Mouse (Mus musculus): ENCODE measurements around the gene Zfx.

The Zfx gene

DNA sequence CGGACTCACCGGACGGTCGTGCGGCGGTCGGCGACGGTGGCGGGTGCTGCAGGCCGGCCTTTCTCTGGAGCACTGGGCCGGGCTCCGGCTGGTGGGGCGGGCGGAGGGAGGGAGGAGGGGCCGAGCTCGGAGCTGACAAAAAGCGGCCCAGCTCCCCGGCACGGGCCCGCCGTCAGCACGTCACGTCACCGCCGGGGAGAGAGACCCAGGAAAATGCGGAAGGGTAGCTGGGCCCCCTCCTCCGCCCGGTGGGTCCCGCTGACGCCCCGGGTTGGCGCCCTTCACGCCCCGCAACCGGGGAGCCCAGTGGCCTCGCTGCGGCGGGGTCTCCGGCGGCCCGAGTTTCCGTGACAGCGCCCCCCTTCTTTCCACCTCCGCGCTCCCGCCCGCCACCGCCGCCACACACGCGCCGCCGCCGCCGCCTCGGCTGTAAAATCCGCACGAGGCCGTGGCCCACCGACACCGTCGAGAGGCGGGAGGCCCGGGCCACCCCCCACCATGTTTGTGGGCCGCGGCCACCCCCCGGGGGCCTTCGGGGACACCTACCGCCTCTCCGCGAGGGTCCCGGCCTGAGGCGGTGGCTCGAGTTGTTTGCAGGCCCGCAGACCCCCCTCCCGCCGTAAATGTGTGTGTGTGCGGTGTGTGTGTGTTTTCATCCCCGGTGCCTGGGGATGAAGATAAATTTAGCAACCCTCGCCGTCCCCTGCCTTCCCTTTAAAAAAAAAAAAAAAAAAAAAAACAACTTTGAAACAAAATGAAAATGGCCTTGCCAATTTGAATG, at the start of gene Zfx:
Gene Zfx (minus strand): TSS at position 644 of the 781 bp plus-strand sequence.
- peak; percentile 32 to 44 for DNase-seq (ENCODE audit: low spot score in 2 of 2)

DNA sequence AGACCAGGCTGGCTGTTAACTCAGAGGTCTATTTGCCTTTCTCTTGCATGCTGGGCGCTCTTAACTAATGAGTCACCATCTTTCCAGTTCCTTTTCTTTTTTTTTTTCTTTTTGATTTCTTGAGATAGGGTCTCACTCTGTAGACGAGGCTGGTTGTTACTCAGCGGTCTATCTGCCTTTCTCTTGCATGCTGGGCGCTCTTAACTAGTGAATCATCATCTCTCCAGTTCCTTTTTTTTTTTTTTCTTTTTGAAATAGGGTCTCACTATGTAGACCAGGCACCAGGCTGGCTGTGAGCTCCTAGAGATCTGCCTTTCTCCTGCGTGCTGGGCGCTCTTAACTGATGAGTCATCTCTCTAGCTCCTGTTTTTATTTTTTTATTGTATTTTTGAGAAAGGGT, 45.8 kb upstream of the Zfx start:
- DNase-seq (ENCODE audit: low spot score in 2 of 2), result no peak

DNA sequence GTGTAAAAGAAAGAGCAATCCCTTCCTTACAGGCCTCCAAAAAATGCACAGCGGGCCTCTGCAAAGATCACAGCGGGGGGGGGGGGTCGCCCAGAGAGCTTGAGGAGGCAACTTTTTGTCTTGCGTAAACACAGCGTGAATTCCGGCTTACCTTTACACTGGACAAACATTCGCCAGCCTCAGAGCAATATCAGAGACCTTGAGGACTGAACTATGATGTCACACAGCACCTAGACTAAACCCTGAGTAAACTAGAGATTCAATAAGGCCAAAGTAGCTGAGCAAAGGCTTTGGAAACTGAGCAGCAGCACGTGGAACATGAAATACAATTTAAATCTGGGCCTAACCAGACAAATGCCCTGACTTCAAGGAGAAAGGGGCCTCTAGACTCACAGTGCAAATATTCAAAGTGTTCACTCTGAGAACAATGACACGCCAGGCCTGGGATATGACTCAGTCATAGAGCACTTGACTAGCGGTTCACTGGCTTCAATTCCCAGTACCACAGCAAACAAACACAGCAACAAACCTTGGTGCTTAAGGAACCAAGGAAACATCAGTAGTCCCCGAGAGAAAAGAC, 28.8 kb upstream of the Zfx start:
- DNase-seq (ENCODE audit: low spot score in 2 of 2), result no peak

DNA sequence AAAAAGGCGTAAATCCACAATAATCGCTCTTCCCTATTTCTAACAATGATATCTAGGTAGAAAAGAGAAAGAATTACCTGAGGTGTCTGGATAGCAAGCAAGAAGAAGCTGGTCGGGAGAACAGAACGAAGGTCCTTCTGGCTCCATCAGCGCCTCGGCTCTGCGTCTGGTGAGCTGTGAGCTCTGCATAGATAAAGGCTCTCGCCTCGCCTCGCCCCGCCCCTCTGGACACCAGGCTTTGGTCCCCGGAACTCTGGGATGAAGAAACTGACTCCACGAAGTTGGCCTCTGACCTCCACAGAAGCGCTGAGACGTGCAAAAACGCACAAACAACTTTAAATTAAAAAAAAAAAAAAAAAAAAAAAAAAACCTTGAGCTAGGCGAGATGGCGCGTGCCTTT, 27.0 kb upstream of the Zfx start:
- no peak for DNase-seq (ENCODE audit: low spot score in 2 of 2)

DNA sequence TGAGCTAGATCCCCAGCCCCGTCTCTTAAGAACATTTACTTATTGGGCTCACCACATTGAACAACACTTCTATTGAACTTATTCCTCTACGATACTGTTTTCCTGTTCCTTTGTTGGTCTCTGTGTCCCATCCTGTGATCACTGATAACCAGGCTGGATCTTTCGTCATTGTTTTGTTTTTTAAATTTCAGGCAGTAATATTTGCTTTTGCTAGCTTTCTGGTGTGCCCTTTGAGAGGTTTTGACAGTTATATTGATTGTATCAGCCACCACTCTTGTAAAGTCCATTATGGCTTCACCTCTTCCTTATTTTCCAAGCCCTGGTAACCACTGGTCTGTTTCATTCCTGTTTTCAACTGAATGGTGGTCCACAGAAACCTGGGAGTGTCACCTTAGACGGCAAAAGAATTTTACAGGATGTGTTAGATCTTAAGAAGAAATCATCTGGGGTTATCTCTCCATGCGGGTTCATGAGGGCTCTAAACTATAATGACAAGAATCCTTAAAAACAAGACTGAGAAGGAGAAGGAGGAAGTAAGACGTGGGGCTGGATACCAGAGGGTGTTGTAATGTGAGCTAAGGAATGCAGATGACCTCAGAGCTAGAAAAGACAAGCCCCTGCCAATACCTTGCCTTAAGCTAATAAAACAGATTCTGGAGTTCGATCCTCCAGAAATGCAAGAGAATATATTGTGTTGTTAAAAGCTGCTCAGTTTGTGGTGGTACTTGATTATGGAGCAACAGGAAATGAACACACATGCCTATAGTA, 18.7 kb upstream of the Zfx start:
- no peak for DNase-seq (ENCODE audit: low spot score in 2 of 2)

DNA sequence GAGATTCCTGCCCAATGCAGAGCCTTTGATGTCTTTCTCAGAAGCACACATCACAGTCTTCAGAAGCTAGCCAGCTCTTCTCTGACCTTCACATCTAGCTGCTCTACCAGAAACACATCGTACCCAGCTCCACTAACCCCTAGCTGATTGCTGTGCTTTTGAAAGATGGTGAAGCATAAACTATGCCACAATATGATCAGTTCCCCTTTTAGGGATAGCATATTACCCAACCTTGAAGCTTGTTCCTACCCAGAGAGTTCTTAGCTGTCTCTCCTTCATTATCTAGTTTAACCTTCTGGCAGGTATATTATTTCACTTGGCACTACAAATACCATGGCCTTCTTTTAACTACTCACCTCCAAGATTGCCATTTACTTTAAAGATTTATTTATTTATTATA, 16.6 kb upstream of the Zfx start:
- no peak for DNase-seq (ENCODE audit: low spot score in 2 of 2)

DNA sequence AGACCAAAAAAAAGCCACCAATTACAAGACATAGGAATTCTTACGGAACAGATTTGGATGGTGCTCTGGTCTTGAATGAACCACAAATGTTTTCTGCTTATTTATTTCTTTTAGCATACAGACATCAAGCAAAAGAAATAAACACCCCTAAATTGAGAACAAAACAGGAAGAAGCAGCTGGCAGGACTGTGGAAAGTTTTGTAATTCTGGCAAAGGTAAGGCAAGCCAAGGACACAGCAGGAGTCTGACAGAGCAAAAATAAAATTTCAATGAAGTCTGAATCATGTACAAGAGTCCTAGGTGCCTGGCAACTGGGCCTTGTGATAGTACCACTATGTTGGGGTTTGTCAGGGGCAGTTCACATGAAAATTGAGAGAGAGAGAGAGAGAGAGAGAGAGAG, 14.8 kb upstream of the Zfx start:
- no peak for DNase-seq (ENCODE audit: low spot score in 2 of 2)

DNA sequence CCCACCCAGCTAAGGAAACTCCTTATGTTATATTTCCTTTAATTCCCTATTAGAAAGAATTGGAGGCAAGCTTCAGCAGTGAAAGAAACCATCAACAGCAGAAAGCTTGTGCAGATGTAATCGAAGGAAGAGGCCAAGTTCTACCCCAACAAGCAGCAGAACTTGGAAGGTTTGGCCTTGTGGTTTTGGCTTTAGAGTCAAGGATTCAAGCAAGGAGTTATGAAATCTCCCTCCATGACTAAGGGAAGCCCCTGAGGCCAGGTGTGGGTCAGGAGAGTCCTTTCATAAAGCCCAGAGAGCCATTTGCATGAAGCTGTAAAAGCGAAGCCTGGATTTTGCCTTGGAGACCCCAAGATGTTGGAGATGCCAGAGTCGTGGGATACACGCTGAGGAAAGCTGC, 11.6 kb upstream of the Zfx start:
- no peak for DNase-seq (ENCODE audit: low spot score in 2 of 2)

DNA sequence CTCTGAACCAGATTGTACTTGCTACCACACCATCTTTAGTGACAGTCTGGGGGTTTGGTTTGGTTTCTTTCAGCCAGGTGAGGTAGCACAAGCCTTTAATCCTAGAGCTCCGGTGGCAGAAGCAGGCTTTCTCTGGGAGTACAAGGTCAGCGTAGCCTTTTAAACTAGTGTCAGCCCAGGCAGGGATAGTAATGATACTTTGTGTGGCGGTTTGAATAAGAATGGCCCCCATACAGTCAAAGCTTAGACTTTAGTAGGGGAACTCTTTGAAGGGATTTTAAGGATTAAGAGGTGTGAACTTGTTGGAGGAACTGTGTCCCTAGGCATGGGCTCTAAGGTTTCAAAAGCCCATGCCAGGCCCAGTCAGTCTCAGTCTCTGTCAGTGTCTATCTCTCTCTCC, 10.0 kb upstream of the Zfx start:
- DNase-seq (ENCODE audit: low spot score in 2 of 2), result no peak

DNA sequence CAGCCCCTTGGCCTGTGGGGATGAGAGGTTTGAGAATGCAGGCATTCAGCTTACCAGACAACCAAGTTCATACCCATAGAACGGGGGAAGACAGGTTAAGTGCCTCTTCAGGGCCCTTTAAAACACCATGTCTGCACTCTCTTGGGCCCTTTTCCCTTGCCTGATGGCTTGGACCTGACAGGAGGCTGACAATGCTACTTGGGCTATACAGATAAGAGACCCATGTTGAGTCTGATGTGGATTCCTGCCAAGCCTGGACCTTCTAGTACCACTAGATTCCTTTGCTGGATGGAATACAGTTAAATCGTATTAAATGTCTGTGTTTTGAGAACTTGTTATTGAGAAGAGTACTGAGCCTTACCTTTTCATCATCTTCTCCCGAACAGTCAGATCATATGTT, 8.7 kb upstream of the Zfx start:
- DNase-seq (ENCODE audit: low spot score in 2 of 2), result no peak

DNA sequence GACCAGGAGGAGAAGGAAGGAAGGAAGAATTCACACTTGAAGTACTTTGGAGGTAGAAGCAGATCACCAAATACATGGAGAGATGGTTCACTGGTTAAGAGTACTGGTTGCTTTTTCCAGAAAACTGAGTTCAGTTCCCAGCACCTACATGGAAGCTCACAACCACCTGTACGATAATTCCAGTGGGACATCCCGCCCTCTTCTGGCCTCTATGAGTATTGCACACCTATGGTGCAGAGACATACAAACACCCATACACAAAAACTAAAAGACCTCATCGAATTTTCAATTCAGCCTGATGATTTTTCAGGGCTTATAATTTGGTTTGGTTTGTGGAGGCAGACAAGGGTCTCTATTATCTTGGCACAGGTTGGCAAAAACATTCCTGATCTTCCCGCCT, 6.2 kb upstream of the Zfx start:
- no peak for DNase-seq (ENCODE audit: low spot score in 2 of 2)

DNA sequence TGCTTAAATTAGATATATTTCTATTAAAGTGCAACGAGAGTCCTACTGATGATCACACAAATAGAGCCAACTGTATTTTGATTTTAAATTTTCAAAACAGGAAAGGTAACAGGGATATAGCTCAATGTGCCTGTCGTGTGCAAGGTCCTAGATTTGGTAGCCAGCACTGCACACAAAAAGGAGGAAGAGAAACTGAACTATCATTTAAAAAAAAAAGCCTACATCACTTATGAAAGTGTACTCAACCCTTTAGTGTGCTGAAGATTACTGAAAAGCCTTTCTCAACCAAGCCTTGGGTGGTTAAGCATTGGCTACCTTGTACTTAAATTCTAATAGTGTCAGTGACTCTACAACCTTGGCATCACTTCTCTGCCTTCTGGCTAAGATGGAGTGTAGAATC, 2.4 kb upstream of the Zfx start:
- no peak for DNase-seq (ENCODE audit: low spot score in 2 of 2)

DNA sequence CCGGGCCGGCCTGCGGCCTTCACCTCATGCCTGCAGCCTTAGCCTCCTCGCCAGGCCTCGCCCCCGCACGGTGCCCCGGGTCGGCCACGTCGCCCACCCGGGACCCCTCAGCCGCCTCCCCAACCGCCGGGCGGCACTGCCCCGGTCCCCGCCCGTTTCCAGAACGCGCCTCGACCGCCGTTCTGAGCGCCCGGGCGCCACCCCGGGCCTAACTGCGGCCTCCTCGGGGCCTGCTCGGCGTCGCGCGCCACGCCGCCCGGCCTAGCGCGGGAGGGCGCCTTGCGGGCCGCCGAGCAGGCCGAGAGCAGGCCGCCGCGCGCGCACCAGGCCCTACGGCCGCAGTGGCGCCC, 818 bp downstream of the Zfx start:
- no peak for DNase-seq (ENCODE audit: low spot score in 2 of 2)

DNA sequence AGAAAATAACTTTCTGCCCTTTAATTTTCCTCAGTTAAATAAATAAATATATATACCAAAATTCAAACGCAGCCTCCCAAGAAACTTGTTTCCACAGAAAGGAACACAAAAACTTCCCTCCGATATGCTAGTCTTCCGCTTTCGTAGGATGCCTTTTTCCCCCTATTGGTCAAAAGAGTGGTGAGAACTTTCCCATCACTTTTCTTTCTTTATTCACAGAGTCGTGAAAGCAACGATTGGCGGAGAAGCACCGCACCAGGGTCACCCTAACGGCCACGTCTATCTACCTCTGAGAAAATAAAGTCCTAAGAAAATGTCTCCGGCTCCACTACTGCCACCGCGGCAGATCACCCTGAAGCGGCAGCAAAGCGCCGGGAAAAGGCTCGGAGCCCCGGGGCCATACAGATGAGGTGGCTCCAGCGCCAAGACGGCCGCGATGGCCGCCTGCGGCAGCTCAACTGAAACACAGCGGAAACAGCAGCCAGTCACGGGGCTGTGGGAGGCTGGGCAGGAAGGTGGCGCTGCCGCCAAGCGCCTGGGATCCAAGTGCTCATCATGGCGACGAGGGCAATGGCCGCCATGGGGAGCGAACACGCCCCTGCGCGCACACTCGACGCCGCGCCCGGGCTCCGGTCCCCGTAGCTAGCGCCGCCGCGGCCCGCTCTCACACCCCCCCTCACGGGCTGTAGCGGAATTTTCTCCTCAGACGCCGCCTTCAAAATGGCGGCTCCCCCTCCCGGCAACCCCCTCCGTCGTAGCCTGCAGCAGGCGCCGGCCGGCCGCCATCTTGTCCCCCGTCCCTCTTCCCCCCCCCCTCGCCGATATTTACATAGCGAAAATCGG, 1.4 kb downstream of the Zfx start:
- DNase-seq (ENCODE audit: low spot score in 2 of 2), result peak; percentile 71 to 81

DNA sequence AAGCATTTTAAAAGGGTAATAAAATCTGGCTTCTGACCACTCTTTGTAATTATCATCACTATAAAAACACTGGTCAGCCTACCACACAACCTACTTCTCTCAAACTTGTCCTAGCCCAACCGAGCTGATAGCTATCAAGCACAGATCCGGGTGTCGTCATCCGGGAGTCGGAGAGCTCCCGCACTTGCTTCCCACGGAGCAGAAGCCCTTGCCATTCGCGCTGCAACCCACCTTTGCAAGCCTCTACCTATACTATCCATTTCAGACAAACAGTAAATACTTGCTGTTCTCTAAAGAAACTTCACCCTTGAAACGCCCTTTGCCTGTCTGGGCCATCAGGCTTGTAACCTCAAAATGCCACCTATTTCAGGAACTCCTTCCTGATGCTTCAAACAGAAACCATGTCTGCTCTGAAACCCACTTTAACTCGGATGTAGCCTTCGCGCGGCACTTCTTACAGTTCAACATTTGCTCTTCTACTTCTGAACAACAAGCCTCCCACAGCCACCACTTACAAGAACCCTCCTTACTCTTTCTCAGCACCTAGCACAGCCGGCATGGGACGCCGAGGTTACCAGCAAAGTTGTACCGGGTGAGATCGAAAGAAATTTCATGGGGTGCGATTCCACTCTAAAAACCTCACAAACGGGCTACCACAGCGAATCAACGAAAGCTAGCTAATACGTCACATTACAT, 2.2 kb downstream of the Zfx start:
- DNase-seq (ENCODE audit: low spot score in 2 of 2), result peak in 1 of 2 experiments; percentile 4

DNA sequence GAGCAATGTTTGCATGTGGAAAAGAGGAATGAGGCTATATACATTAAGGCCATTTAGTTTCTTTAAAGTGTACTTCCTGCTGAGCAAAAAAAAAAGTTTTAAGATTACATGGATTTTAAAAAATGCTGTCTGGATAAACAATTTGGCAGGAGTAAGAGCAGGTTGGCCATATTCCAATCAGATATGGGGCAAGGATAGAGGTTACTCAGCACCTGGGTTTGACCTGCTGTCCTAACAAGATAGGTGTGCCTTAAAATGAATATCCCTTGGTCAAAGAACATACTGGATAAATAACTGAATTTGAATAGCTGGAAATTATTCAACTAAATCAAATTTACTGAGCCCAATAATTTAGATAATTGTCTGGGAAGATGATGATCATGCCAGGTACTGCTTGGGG, 5.2 kb downstream of the Zfx start:
- DNase-seq (ENCODE audit: low spot score in 2 of 2), result no peak

DNA sequence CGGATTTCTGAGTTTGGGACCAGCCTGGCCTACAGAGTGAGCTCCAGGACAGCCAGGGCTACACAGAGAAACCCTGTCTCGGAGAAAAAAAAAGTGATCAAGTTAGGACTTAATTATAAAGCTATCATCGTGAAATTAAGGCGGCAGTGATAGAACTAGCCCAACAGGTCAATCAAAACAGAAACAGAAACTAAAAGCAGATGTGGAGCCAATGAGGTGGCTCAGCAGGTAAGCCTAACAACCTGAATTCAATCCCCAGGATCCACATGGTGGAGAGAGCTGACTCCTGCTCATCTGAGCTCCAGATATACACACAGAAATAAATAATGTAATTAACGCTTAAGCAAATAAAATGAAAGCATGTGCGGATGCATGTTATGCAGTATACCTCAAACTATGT, 7.6 kb downstream of the Zfx start:
- DNase-seq (ENCODE audit: low spot score in 2 of 2), result no peak

DNA sequence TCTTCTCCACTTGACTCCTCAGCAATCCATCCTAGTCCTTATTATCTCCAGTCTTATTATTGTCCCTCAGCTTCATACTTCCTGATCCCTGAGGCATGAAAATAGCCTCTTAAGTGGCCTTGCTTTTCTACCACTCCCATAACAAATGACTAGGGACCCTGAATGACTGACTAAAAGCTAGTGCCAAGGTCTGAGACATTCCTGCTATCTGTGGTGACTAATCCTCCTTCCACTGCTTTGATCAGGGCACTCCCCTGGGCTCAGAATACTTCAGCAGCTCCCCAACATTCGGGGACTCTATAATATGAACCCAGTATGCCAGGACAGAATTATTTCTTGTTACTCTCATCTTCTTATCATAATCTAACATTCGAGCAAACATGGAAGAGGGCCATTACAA, 17.5 kb downstream of the Zfx start:
- DNase-seq (ENCODE audit: low spot score in 2 of 2), result no peak

DNA sequence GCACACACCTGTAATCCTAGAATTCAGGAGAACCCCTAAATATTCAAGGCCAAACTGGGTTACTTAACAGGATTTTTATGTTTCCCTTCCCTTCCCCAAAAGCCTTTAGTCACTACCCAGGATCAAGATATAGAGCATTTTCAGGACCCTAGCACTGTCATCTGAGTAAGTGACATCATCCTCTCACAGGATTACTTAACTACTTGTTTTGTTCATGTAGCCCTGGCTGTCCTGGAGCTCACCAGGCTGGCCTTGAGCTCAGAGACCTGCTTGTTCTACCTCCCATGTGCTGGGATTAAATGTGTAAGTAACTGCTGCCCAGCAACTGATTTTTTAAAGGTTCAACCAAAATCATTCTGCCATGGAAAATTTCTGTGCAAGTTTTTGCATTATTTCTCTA, 20.6 kb downstream of the Zfx start:
- DNase-seq (ENCODE audit: low spot score in 2 of 2), result no peak

DNA sequence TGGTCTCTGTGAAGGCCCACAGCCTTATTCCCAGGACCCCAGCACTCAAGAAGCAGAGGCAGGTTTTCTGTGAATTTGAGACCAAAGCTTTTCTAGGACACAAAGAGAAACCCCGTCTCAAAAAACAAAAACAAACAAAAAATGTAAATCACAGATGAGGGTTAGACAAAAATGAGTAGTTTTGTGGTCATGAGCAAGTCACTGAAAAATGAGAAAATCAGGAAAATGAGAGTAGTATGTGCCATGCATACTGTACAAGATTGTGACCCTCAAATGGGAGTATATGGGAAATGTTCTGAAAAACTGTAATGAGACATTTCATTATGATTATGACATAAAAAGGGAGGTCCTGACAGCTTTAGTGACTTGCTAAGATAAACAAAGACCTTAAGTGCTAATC, 22.9 kb downstream of the Zfx start:
- no peak for DNase-seq (ENCODE audit: low spot score in 2 of 2)

DNA sequence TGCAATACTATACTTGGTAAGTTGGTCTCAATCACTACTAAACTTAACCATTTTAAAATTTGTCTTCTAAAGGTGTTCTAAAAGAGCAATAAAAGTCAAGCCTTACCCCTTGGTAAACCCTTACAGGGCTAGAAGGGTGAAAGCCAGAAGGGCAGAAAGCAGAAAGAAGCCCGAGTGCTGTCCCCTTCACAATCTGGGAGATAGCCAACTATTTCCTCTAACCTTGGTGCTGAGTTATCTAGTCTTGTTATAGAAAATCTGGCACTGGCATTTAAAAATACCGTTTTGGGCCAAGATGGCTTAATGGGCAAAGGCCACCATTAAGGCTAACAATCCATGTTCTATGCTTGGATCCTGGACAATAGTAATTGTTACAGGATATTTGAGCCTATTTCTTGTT, 32.5 kb downstream of the Zfx start:
- DNase-seq (ENCODE audit: low spot score in 2 of 2), result no peak

DNA sequence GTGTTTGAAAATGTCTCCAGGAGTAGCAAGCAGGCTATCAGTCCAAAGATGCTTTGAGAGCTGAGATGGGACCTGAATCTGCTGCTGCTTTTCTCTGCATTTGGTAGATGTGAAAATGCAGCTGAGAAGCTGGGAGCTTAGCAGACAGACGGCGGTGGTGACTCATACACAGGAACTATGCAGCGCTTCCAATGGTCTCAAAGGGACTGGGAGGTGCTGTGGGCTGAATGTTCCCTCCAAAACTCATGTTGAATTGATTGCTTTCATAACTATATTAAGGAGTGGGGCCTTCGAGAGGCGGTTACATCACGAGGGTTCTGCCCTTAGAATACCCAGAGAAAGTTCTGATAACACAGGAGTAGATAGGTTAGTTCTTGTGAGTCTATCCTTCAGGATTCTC, 62.3 kb downstream of the Zfx start:
- peak; percentile 40 to 53 for DNase-seq (ENCODE audit: low spot score in 2 of 2)

Data from right cerebral cortex, adult 2 months (tissue).